Mouse (Mus musculus) cerebellum, postnatal 36 days (tissue): ENCODE data around the gene Tmem254b.
"Not testable (repeated sequence)": the region's sequence is repeated elsewhere in the genome, so short reads cannot be mapped to it uniquely, and the experiment has no call there.

Experiments
- DNase-seq, 2 experiments: peaks; one replicate each; pipeline ENCODE4 v3.0.0; 2021 to 2022; ENCODE audit warnings: mixed read lengths in 2 of 2

Gene Tmem254b

DNA sequence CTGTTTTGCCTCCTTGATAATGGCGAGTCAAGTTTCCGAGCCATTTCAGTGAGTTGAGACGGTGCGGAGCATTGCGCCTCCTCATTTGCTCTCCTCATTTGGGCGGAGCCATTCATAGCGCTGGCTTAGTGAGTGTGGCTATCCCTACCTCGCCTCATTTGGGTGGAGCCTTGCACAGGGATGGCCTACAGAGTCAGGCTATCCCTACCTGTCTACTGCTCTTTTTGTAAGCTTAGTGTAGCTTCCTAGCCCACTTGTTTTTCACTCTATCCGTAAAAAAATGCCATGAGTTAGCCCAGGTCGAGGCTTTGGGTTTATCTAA, at the start of gene Tmem254b:
Tmem254b (minus strand) TSS at position 116 of the 322 bp plus-strand sequence.
- DNase-seq, result not testable (repeated sequence)

- DNase-seq, result not testable (repeated sequence)
Observed at GRCm38 (mm10) chr14:26237183-26237582, 30.3 kb upstream of the Tmem254b start.

DNA sequence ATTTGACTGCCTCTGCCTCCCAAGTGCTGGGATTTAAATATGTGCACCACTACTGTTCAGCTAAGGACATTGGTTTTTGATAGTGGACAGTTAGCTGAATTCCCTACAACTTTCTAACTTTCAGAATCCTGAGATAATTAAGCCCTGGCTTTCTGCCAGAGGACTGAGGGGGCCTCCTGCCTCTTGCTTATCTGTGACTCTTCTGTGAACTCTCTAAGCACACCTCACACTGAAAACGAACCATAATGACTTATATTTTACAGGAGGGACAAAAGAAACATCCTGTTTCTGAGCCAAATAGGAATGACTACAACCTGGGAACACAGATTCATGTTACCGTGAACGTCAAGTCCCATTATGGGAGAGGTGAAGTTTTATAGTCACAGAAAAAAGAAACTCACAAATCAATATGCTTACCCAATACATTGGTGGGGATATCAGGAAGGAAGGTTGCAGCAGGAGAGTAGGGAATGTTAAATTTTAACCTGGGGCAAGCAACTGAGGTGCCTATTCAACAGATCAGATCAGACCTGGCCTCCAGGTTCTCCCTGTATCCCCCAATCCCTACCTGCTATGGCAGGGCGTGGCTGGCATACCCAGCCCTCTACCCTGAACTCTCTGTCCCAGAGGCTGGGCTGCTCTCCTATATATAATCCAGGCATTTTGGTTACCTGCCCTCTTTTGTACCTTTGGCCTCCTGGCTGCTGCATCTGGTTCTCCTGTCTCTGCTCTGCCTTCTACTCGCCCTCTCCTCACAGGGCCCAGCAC, 9.6 kb upstream of the Tmem254b start:
- not testable (repeated sequence) for DNase-seq

DNA sequence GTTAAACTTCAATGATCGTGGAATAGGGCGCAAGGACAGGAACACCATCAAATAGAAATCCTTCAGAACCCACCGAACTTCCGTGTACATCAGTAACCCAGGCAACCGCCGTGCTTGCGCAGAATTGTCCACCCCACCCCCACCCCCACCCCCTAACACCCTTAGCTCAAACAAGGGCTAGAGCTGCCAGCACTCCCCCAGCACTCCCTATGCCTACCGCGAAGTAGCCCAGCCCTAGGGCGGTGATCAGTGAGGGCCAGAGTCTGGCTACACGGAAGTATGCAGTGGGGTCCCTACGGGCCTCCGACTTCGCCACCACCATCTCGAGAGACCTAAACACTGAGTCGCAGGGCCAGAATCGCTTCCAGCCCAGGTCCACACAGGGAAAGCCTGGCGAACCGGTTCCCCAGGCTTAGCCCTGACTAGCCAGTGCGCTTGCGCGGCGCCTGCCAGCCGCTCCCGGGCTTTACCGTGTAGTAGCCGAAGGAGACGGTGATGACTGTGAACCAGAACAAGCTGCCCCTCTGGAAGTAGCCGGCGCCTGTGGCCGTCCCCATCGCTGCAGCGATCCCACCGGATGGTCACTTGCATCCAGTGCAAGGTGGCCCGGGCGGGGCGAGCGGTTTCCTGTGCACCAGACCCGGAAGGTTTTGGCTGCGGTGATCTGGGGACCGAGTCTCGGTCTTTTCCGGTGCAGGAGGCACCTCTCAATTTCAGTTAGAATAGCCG, 480 bp downstream of the Tmem254b start:
- not testable (repeated sequence) for DNase-seq

DNA sequence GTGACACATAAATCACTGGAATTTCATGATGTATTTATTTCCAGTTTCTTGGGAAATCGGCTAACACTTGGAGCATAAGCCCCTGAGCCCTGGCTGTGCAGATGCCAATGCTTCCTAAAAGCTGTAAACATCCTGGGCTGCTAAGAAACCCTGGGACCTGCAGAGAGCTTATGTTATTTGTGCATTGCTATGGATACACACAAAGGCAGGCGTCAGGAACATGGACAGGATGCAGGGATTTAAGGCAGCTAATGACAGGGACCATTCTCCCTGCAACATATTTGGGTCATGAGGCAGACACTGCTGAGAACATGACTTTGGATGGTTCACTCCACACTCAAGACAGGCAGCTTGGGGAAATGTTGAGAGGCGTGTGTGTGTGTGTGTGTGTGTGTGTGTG, 9.0 kb downstream of the Tmem254b start:
- not testable (repeated sequence) for DNase-seq

- not testable (repeated sequence) for DNase-seq
Observed at GRCm38 (mm10) chr14:26188361-26188760, 18.5 kb downstream of the Tmem254b start.

DNA sequence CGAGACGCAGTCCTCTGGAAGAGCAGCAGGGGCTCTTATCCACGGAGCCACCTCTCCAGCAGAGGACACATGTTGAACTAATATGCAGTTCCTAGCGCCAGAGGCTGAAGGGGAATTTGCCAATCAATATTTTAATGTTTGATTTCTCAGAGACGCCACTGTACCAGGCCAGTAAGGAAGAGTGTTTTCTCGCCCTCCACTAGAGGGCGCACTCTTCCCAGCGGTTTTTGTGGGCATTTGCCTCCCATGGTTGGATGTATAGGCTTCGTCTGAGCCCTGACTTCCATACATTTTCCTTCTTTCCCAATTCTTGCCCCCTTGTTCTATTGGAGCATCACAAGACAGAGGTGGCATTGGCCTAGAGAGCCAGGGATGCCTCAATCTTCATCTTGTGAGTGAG, 20.2 kb downstream of the Tmem254b start:
- DNase-seq, result not testable (repeated sequence)

- not testable (repeated sequence) for DNase-seq
Observed at GRCm38 (mm10) chr14:26182380-26182779, 24.5 kb downstream of the Tmem254b start, which contains the start of gene Plac9b. Plac9b (minus strand) TSS chr14:26182480.

GRCm38 (mm10) chr14:26181660-26182059, 25.2 kb downstream of the Tmem254b start:
- DNase-seq, result not testable (repeated sequence)

DNA sequence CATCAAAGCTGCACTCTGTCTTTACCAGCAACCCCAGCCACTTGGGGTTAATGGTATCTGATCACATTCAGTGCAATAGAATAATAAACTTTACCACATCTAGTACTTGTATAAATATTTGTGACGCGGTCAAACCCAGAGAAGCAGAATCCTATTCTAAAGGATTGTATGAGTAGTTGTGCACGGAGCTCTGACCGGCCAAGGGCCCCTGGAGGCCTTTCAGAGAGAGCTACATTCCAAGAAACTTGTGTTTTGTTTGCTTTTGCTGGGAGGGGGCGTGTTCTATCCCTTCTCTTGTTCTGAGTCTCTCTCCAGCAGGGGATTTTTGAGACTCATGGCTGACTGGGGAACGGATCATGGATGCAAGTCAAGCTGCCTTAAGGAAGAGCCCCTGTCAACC, 31.8 kb downstream of the Tmem254b start:
- DNase-seq, result not testable (repeated sequence)

DNA sequence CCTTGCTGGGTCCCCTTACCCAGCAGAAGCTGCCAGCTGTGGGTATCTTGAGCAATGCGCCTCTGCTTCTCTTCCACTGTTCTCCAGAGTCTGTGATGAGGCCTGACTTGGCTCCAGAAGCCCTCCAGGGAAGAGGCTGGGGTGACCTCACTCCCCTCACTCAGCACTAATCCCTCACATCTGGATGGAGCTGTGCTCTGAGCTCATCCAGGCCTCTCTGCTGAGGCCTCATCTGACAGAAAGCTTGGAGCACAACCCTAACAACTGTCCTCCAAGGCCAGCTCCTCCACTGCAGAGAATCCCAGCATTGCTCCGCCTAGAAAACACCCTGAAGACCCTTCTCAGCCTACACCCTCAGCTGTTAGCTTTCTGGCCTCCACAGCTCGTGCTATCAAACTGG, 32.9 kb downstream of the Tmem254b start:
- DNase-seq, result not testable (repeated sequence)

DNA sequence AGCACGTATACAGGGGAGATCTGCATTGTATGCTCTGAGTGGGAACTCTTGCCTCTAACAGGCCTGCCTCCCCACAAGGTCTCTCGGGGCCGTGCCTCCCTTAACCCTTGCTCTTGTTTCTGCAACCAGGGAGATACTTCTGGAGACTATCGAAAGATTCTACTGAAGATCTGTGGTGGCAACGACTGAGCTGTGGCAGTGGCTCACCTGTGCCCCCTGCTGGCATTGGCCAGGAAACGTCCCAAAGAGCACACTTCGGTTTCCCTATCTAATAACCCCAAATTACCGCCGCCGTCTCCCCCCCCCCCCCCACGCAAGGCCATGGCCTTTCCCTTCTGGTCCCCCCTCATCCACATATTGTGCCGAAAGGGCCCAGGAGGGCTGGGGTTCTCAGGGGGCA, 41.6 kb downstream of the Tmem254b start:
- DNase-seq, result not testable (repeated sequence)

GRCm38 (mm10) chr14:26162423-26162822, 44.4 kb downstream of the Tmem254b start:
- not testable (repeated sequence) for DNase-seq

GRCm38 (mm10) chr14:26161156-26161555, 45.7 kb downstream of the Tmem254b start:
- DNase-seq, result not testable (repeated sequence)

GRCm38 (mm10) chr14:26156032-26156431, 50.8 kb downstream of the Tmem254b start:
- DNase-seq, result not testable (repeated sequence)
